Mouse (Mus musculus) kidney, postnatal 25 days (tissue): ENCODE data around the gene Naa40.
A peak's percentile ranks its signal among the peaks of the same experiment; 100 is the strongest.

Source experiments
- DNase-seq, 2 experiments: peaks; one replicate each; pipeline ENCODE4 v3.0.0; 2021; ENCODE audit warnings: mixed read lengths in 2 of 2

Naa40 gene

GRCm38 (mm10) chr19:7181496-7181895 lies 59.5 kb downstream of the Naa40 start:
- DNase-seq, result no peak

- DNase-seq, result peak; percentile 81 to 92
Observed at GRCm38 (mm10) chr19:7180756-7181405, 60.1 kb downstream of the Naa40 start.

GRCm38 (mm10) chr19:7178841-7179452 lies 62.0 kb downstream of the Naa40 start:
- DNase-seq, result peak; percentile 79 to 93

- DNase-seq, result peak in 1 of 2 experiments; percentile 67
Observed at GRCm38 (mm10) chr19:7177804-7178511, 63.0 kb downstream of the Naa40 start.

GRCm38 (mm10) chr19:7176041-7176696 lies 64.8 kb downstream of the Naa40 start:
- DNase-seq, result peak in 1 of 2 experiments; percentile 61
